Mouse (Mus musculus): ENCODE measurements around the gene Herc4.
A peak's percentile ranks its signal among the peaks of the same experiment; 100 is the strongest.
"Not testable (repeated sequence)": the region's sequence is repeated elsewhere in the genome, so short reads cannot be mapped to it uniquely, and the experiment has no call there.

Herc4 gene

DNA sequence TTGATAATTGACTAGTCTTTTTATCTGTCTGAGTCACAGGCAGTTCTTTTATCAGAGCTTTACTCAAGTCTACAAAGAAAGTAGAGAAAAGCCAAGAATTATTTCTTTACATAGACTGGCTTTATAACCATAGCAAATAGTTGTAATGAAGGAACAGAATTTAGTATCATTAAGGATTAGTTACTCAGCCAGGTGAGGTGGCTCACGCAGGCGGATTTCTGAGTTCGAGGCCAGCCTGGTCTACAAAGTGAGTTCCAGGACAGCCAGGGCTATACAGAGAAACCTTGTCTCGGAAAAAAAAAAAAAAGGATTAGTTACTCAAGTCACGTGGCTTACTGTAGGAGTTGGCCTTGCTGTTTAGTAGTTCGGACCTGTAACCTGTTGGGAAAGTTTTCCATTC lies 4.8 kb downstream of the Herc4 start:
- DNase-seq (ENCODE audit: low spot score): no peak

DNA sequence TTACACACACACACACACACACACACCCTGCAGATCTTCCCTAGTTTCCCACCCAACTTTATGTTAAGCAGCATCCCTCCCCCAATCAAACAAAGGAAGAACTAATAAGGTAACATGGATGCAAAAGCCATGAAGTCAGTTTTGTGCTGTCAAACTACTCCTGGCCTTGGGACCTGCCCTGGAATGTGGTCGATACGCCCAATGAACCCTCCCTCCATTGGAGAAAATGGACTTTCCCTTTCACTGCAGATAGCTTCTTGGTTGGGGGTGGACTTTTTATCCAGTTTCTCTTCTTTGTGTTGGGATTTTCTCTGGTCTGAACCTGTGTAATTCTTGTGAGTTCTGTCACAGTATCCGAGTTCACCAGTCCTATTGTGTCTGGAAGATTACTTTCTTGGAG lies 15.1 kb downstream of the Herc4 start:
- no peak for DNase-seq (ENCODE audit: low spot score)

DNA sequence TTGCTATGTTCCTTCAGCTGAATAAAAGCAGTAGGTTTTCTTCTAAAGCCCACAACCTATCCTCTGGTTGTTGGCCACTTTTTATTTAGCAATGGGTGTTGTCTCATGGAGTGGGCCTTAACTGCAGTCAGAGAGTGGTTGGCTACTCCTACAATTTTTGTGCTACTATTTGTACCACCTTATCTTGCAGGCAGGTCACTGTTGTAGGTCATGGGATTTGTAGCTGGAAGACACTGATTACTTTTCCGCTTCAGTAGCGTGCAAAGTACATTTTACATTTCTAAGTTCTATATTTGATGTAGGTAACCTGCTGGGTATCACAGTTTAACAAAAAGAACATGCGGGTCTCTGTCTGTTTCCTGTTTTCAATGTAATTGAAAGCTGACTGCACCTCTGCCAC lies 15.7 kb downstream of the Herc4 start:
- DNase-seq (ENCODE audit: low spot score): no peak

DNA sequence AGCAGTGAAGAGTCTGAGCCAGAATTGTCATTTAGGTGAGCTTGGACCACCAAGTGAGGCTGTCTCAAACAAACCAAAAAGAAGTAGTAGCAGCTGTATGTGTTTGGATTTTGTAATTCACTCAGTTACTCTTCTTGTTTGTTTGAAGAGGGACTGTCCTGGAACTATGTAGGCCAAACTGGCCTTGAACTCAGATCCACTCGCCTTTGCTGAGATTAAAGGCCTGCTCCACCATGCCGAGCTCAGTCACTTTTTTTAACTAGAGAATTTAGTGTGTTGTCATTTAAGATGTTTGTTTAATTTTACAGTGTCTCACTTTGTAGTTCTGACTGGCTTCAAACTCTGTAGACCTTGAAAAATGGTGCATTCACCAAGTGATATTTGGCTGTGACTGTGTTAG lies 24.3 kb downstream of the Herc4 start:
- DNase-seq (ENCODE audit: low spot score): peak; percentile 33

DNA sequence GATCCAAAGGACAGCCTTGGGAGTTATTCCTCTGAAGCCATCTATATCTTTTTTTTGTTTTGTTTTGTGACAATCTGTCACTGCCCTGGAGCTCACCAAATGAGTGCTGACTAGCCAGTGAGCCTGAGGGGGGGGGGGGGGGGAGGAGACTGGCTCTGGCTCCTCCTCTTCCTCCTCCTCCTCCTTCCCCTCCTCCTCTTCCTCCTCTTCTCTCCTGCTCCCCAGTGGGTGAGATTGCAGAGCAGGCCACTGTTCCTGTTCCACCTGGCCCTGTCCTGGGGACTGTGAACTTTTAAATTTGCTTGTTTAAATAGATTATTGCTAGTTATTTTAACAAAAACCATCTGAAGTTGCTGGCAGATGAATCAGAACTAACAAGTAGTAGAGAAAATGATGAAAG lies 28.8 kb downstream of the Herc4 start:
- no peak for DNase-seq (ENCODE audit: low spot score)

DNA sequence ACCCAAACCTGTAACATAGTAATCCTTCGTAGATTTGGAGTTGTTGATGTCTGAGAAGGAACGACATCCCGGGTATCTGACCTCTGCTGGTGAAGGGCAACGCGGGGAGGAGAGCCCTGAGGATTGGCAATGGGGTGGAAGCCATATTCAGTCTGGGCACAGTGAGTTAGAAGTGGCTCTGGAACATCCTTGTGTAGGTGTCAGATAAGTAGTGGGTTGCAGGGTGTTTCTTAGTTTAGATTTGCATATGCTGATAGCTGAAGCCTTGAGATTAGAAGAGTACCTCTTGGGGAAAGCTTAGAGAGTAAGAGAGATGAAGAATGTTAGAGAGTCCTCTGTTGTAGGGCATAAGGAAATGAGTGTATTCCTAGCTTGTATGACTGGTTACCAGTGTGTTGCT lies 29.3 kb downstream of the Herc4 start:
- no peak for DNase-seq (ENCODE audit: low spot score)

DNA sequence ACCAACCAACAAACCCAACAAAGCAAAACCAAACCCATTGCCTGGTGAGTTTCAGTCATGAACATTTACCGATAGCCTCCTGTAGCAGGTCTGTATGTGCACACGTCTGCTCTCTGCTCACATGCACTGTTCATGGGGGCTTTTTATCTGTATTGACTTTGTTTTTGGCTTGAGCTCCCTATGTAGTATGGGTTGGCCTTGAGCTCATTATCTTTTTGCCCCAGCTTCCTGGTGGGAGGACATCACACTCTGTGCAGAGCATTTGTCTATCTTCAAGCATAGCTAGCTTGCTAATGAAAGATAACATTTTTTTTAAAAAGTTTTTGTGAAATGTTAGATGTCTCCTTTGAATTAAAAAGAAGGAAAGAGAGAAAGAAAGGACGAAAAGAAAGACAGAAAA lies 33.4 kb downstream of the Herc4 start:
- DNase-seq (ENCODE audit: low spot score): peak; percentile 39

DNA sequence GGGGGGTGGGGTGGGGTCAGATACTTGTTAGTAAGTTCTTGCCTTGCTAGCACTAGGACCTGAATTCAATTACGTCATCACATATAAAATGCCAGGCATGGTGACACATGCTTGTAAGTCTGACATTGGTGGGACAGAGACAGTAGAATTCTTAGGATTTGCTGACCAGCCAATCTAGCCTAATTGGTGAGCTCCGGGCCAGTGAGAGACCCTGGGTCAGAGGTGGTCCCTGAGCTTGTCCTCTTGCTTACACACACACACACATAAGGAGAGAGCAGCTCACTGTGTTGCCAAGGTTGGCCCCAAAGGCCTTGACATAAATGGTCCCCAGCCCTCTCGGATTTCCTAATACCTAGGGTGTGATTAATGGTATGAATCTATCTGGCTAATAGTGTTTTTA lies 36.2 kb downstream of the Herc4 start:
- DNase-seq (ENCODE audit: low spot score): no peak

DNA sequence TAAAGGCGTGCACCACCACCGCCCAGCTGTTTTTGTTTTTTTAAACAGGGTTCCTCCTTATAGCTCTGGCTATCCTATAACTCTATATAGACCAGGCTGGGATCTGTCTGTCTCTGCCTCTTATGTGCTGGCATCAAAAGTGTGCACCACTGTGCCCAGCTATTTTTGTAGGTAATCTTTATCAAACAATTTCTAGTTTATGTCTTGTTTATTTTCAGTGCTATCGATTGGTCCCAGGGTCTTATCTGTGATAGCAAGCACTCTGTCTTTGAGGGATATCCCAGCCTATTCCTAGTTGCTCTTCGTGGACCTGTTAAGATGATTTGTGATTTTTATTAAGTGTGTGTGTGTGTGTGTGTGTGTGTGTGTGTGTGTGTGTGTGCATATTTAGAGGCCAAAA lies 38.8 kb downstream of the Herc4 start:
- DNase-seq (ENCODE audit: low spot score): no peak

DNA sequence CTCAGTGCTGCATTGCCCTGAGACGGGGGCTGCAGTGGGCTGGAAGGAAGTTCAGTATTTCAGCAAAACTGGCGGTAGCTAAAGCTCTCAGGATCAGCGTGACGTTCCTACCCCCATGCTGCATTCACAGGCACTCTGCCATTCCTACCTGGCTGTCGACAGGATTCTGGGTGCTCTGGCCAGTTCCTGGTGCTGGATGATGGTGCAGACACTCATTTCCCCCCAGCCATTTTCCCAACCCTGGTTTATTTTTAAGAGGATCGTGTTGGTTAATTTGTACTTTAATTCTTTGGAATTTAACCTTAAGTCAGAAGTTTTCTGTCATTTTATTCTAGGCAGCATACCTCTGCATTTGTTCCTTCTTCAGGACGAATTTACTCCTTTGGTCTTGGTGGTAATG lies 39.2 kb downstream of the Herc4 start:
- no peak for DNase-seq (ENCODE audit: low spot score)

DNA sequence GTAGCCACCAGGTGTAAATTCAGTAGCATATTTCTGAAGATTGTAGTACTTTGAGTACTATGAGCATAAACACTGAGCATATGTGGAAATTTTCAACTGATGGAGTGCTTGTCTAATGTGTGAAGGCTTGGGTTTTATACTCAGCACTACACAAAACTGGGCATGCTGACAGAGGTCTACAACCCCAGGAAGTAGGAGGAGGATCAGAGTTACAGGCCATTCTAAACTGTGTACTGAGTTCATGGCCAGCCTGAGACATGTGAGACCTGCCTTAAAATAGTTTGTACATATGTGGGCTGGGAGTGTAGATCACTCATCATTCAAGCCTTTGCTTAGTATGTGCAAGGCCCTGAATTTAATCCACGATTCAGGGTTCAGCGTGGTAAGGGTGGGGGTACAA lies 58.7 kb downstream of the Herc4 start:
- no peak for DNase-seq (ENCODE audit: low spot score)

DNA sequence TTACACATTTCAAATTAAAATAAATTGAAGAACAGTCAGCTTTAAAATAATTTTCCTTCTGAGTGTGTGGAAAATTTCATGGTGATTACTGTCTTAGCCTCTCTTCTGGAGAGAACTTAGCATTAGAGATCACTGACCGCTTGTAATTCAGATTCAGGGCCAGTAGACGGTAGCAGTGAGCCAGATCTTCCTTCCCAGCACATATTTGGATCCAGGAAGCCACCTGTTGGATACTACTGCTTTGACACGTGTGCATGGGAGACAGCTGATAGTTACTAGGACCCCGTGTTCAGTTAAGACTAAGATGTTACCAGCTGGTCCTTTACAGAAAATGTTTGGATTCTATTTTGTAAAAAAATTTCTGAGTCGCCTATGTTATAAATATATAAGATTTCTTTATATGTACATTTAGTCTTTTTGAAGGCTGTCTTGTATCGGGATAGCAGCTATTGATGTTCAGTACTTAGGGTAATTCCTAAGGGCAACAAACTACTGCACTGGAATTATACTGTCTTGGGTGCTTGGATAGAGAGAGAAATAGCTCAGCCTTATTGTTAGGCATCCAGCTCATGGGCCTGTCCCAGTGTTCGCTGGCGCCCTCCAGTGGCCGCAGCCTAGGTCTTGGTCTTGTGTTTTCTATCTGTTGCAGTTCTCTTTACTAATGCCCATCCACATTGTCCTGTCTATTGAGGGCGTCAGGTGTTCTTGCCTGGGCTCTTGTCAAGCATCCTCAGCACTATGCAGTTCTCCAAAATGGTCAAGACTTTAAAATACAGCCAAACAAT lies 65.2 kb downstream of the Herc4 start:
- DNase-seq (ENCODE audit: low spot score): peak; percentile 37

DNA sequence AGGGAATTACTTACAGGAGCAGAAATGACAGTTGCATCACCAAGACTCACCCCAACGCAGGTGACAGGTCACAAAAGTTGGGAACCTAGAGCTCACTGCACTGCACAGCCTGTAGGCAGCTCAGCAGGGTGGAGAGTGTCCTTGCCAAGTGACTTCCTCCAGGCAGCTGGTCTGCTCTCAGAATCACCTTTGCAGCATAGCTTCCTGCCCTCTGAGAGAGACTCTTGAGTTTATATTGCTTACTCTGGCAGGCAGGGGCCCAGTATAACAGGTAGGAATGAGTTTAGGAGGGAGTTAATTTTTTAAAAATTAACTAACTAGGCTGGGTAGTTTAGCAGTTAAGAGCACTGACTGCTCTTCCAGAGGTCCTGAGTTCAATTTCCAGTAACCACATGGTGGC lies 70.1 kb downstream of the Herc4 start:
- no peak for DNase-seq (ENCODE audit: low spot score)

DNA sequence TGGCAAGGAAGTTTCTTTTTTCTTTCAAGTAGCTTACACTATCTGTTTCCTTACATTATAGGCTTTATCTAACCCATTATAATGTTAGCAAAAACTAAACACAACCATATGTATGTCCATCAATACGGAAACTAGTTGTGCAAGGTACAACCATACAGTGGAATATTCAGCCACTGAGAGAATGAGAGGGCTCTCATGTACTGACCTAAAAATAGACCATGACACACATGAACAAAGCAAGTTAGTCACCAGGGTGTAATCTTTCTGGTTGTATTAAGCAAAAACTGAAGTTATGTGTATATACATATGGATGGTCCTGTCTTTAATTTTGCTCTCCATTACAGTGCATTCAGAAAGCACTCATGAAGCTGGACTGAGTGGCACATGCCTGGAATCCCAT lies 83.5 kb downstream of the Herc4 start:
- DNase-seq (ENCODE audit: low spot score): no peak

DNA sequence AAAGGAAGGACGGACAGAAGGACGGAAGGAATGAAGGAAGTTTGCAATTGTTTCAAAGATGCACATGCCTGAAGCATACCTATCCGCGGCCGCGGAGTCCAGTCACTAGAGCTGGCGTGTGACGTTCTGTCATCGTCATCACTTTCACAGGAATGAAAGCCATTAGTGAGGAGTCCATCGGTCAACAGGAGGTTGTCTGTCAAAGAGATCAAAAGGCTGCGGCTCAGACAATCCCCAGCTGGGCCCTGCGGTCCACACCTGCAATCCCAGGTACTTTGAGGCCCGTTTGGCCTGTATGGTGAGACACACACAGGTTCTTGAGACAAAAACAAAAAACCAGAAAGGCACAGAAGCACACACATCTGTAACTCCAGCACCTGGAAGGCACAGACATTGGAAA lies 93.3 kb downstream of the Herc4 start:
- DNase-seq (ENCODE audit: low spot score): no peak

DNA sequence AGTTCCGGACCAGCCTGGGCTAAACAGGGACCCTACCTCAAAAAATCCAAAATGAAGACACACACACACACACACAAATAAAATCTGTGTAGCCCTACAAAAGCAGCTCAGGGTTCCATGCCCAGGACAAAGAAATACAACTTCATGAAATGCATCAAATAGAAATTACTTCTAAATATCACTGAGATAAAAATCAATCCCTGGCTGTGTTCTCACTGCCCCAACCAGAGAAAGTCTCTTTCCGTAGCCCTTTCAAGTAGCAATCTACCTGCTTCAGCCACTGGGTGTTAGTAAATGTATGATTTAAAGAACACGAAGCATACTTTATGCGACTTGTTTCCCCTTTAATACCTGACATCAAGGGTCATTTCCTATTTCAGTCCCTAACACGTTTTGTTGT lies 93.7 kb downstream of the Herc4 start:
- DNase-seq (ENCODE audit: low spot score): no peak

DNA sequence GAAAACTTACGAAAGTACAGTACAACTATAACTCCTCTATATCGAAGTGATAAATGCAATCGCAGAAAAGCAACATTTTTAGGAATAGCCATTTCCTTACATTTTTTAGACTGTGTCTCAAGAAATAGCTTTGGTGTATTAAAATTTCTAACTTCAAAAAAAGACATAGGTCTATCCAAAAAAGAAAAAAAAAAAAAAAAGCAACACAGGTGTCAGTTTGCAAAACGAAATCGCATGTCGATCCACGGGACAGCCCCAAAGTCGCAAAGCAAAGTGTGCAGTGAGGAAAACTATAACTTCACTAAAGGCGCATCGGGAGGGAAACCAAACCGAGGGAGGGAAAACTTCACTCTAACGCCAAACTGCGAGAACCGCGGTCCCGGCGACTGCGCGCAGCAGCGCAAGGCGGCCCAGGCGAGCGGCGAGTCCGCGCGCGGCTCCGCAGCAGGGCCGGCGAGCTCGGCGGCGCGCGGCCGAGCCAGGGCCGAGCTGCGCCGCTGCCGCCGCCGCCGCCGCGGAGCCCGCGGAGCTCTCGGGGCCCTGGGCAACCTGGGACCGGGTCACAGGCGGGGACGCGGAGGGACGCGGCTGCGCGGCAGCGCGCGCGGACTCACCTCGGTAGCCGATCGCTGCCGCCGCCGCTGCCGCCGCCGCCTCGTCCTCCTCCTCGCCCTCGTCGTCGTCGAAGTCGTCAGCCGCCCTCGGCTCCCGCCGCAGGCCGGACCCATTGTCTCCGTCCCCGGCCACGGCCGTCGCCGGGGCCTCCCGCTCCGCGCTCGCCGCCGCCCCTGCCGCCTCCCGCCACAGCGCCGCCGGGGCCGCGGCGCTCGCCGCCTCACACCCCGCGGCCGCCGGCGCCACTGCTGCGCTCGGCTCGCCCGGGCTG lies 94.6 kb downstream of the Herc4 start:
- DNase-seq (ENCODE audit: low spot score): peak; percentile 28

DNA sequence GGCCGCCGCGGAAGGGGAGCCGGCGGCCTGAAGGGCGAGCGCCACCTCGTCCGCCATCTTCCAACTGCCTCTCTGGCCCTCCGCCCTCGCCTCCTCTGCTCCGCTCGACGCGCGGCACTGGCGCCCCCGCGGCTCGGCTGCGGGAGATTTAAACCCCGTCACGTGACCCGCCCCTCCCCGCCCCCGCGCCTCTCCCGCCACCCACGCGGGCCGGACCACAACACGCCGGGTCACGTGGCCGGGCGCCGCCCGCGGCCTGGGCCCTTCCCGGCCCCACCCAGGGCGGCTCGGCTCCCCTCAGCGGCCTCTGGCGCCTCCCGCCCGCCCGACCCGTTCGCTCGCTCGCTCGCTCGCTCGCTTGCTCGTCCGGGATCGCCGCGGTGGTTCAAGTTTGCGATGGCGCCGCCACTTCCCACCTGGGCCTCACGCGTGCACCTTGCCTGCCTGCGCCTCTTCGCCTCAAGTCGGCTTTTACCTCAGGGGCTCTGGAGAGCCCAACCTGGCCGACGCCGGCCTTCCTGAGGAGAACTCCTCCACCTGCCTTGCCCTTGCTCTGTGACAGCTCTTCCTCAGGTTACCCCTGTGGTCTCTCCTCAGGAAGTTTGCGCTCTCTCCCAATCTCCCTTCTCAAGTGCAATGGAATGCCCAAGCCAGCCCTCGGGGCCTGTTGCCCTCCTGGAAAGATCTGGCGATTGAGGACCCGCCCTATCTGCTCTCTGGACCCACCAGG lies 95.5 kb downstream of the Herc4 start:
- peak; percentile 88 for DNase-seq (ENCODE audit: low spot score)

DNA sequence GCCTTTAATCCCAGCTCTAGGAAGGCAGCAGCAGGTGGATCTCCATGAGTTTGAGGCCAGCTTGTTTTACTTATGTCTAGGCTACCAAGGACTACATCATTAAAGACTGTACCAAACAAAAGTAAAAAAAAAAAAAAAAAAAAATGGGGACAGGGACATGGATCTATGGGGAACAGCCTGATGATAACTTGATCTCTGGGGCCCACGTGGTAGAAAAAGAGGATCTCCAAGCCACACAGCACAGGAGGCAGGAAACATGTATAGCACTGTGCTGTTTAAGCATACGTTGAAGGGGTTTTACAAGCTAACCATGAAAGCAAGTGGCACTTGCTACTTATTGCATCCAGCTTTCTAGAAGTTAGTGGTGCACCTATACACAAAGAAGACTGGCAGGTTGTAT lies 97.7 kb downstream of the Herc4 start:
- no peak for DNase-seq (ENCODE audit: low spot score)

DNA sequence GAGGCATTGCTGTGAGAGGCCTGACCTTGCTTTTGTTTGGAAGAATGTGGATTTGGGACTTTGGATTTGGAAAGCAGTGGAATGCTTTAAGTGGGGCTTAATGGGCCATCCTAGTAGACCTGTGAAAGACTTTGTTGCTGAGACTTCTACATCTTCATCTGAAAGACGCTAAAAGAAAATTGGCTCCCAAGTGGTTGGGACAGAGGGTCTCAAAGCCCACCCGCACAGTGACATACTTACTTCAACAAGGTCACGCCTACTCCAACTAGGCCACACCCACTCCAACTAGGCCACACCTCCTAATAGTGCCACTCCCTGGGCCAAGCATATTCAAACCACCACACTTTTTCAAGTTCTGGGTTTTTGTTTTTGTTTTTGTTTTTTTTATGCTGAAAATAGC lies 101.1 kb downstream of the Herc4 start:
- DNase-seq (ENCODE audit: low spot score): no peak

DNA sequence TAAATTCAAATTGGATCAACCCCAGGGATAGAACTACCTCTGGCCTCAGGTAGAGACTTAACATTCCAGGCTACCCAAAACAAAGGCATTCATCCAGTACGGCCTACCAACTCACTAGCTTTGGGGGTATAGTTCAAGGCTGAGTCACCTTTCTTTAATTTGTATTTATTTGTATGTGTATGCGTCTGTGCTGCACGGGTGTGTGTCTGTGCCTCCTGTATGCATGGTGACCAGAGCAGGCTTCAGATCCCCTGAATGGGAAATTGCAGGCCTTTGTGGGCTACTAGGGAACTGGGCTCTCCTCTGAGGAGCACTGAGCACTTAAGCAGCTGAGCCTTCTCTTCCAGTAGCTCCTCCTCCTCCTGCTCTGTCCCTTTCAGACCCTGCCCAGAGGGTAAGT lies 104.7 kb downstream of the Herc4 start:
- DNase-seq (ENCODE audit: low spot score): no peak

DNA sequence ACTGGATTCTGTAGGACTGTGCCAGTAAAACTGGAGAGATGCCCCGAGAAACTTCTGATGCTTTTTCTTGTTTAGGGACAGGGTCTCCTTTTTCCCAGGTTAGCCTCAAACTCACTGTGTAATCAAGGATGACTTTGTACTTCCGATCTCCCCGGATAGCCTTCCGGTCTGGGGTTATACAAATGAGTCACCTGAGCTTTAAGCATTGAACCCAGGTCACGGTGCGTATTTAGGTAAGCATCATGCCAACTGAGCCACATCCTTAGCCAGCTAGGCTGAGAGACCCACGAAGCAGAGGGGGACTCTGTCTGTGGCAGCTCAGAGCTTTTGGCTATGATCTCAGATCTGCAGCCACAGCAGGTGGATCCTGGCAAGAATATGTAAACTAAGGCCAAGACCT lies 107.1 kb downstream of the Herc4 start:
- DNase-seq (ENCODE audit: low spot score): no peak

DNA sequence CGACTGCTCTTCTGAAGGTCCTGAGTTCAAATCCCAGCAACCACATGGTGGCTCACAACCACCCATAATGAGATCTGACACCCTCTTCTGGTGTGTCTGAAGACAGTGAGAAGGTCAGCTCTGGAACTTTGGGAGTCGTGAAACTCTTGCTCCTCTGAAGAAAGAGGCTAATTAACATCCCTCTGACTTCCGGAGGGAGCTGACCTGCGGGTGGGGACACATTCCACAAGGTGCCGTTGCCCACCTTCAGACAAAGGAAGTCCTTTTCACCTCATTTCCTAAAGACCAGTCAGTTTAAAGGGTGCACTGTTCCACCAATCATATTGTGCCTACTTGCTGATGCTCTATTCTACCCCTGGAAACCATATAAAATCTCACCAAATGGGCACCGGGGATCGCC lies 107.5 kb downstream of the Herc4 start:
- DNase-seq (ENCODE audit: low spot score): not testable (repeated sequence)

Data from ovary, adult 18-20 months (tissue).